Mouse (Mus musculus) Muller cell, postnatal 12 days (primary cell): ENCODE data around the gene Ppp2r5b.
A peak's percentile ranks its signal among the peaks of the same experiment; 100 is the strongest.

Source experiments
- DNase-seq: peaks from one replicate; pipeline ENCODE4 v3.0.0-alpha.2; 2015; ENCODE audit errors: inconsistent ontology term

Gene Ppp2r5b

DNA sequence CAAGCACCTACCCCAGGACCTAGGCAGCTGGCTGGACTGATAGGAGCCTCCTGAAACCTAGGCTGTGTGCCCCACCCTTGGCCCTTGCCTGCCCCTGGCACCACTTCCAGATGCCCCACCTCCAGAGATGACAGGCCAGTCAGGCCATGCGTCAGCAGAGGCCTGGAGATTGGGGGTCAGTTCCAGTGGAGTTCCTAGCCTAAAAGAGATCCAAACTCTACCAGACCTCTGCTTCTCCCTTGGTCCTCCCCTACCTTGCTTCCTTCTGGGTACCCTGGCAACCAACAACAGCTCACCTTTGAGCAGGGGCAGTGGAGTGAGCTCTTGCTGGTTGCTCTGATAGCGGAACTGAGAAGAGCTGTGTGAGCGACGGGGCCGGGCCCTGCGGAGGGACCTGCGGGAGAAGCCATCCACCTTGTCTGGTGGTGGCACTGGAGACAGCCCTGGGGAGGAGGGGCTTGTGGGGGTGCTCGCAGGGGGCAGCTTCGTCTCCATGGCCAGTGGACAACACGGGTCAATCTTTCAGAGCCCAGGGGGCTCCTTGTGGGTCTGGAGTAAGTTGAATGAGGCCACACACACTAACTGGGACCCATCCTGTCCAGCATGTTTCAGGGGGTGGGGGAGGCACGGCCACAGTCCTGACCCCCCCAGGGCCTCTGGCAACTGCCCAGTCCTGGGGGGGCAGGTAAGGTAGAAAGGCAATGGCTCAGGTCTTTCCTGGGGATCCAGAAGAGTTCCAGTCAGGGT, 1.2 kb downstream of the Ppp2r5b start:
- DNase-seq, result no peak

DNA sequence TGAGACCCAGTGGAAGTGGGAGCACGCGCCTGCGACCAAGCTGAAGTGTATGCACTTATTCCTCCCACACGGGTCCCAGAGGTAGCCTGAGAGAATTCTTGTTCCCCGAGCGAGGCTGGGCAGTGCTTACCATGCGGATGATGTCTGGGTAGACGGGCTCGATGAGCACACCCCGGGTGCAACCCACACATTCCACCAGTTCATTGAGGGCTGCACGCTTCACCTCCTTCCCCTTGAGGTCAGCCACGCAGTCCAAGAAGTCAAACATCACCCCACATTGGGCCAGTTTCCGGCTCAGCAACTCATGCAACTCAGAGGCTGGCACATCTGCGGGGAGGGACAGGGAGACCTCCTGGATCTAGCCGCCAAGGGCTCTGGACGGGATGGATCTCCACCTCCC, 2.0 kb downstream of the Ppp2r5b start:
- peak; percentile 43 for DNase-seq

DNA sequence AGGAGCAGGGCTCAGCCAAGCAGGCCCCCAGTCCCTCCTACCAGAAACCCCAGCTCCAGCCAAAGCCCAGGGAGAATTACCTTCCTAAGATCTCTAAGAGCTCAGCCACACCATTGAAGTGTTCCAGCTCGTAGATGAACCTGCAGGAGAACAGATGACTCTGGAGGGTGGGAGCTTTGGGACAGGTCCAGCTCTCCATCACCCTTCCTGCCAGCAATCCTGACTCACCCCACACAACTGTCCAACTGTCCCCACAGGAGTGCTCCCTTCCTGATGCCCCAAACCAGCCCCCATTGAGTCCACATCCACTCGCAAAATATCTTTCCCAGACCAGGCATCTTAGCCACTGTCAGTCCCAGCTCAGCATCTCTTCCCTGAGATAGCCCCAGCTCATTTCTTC, 4.6 kb downstream of the Ppp2r5b start:
- DNase-seq, result no peak

DNA sequence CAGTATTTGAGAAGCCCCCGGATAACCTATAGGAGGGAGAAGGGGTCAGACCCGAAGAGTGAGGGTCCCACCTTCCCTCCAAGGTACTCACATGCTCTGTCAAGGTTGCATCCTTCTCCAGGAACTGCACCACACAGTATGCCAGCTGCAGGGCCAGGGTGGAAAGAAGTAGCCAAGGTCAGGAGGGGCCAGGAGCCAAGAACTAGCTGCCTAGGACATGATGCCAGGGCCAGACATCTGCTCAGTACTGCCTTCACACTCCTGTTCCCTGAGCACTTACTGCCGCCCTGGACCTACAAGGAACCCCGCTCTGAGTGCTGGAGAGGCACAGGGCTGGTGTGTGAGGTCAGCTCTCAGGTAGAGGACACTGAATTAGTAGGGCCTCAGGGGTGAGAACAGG, 5.3 kb downstream of the Ppp2r5b start:
- DNase-seq, result no peak

DNA sequence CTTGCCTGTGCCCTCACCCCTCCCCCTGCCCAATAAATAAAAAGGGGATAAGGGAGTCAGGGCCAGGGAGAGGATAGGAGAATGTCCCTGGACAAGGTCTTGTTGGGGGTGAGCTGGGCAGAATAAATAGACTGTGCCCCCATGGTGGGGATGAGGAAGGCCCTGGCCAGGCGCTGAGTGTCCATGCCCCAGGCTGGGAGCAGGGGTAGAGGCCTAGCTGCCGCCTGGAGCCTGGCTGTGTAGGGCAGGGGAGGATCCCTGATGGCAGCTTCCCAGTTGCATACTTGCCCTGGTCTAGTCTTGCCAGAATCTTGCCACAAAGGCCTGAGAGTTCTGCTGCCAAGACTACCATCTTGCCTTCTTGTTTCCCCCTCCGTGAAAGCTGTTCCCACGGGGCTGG, 7.8 kb downstream of the Ppp2r5b start:
- DNase-seq, result no peak

DNA sequence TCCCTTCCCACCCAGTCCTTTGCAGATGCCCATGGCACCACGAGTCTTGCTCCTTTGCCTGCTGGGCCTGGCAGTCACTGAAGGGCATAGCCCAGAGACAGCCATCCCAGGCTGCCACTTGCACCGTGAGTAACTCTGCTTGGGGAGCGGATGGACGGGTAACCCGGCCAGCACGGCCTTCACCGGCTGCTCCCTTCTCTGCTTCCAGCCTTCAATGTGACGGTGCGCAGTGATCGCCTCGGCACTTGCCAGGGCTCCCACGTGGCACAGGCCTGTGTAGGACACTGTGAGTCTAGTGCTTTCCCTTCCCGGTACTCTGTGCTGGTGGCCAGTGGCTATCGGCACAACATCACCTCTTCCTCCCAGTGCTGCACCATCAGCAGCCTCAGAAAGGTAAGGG, 8.9 kb downstream of the Ppp2r5b start:
- DNase-seq, result no peak

DNA sequence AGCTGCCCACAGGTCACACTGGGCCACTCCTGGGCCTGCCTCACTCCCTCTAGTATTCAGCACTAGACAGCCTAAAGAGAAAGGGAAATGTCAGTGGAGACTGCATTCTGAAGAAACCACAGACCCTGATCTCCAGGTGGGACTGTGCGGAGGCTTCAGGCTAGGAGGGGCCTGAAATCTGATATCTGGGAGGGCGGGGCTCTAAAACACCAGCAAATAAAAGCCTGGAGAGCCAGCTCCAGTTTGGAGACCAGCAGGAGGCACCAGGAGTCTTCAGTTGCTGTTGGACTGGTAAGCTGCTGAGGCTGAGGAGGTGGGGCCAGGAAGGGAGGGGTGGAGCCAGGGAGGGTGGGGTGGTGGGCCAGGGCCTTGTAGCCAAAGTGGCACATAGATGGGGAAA, 9.5 kb downstream of the Ppp2r5b start, which contains the start of gene Gpha2:
TSS of gene Gpha2 (plus strand) at position 246 of the 400 bp plus-strand sequence.
- no peak for DNase-seq

DNA sequence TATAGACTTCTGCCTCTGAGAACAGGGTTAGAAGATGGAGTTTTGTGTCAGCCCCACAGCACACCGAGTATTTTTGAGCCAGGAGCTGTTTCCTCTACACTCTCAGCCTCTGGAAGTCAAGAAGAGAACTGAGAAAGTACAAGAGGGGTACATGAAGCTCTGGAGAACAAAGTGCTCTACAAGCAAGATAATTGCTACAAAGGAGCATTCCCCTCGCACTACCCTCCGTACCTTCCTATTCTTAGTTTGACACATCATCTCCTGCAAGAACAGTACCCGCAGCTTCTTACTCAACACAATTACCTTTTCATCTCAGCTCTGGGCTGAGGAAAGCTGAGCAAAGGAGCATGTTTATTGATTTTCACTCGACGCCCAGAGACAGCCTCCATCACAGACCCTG, 17.1 kb downstream of the Ppp2r5b start:
- no peak for DNase-seq

DNA sequence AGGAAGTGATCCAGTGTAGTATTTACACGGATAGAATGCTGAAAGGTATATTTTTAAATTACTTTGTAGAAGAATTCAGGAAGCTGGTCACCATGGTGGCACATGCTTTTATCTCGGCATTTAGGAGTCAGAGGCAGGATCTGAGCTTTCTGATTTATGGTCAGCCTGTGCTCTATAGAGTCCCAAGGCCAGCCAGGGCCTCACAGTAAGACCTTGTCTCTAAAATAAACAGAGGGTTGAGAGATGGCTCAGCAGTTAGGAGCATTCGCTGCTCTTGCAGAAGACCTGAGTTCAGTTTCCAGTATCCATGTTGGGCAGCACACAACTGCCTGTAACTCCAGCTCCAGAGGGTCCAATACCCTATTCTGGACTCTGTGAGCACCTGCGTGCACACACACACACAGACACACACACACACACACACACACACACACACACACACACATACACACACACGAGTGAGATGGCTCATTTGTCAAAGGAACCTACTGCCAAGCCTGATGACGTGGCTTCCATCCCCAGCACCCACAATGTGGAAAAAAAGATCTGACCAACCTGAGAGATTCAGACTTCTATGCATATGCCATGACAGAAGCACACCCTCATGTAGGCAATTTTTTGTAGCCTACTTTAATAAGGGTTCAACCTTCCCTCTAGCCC, 19.5 kb downstream of the Ppp2r5b start:
- DNase-seq, result no peak

DNA sequence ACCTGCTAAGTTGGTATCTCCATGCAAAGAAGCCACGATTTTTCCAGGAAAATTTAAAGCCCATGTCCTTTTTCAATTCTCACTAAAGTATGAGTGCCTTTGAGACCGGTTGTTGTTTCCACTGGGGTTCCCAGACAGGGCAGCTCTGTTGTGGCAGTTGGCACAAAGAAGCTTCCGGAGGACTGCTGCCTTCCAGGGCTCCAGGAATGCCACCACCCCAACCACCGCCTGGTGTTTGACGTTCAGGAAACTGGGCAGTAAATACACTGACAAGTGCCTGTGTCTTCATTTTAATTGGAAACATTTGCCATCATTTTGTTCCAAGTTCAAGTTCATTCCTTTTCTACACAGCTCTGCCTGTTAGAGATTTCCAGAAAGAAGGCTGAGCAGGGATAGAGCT, 29.0 kb downstream of the Ppp2r5b start:
- peak; percentile 77 for DNase-seq

DNA sequence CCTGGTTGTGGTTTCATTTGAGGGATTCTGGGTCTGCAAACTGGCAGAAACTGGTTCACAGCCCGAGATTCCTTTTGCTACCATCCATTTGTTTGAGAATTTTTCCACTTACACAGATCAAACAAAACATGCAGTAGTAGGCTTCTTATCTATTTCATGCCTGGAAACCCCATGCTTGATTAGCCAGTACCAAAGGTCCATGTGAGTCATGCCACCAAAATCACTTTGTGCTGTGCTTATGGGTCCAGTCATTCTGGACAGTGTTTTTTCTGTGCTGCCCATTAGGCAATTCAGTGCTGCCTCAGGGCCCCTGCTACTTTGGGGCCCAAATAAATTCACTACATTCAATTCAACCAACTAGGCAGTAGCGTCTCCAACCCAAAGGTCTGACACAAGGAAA, 31.4 kb downstream of the Ppp2r5b start:
- no peak for DNase-seq

DNA sequence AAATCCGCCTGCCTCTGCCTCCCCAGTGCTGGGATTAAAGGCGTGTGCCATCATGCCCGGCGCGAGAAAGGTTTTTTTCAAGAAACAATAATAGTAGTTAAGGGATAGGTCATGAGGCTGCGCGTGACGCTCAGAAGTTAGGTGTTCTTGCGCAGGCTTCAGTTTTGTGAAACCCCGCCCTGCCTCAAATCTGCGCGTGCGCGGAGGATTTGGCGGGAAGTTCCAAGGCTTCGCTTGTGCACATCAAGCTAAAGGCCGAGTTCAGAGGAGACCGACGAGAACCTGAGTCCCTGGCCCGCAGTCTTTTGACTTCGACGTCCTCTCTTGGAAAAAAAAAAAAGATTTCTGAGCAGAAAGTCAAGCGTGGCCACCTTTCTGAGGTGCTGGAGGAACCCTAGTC, 51.5 kb downstream of the Ppp2r5b start, which contains the start of gene Majin:
TSS of gene Majin (plus strand) at position 258 of the 400 bp plus-strand sequence.
- no peak for DNase-seq

DNA sequence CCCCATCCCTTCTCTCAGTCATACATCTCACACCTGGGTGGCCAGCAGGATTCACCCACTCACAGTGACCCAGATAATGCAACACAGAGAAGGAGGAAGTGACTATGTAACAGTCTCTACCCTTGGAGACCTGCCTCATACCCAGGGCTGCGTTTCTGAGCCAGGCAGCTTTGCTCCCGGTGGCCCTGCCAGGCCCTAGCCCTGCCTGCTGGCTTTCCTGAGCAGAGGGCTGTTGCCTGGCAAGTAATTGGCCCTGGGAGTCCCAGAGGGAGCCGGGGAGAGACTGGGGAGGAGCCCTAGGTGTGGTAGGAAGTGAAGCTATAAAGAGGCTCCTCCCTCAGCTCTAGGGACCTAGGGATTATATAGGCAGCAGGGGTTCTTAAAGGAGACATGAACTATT, 53.1 kb downstream of the Ppp2r5b start:
- no peak for DNase-seq

DNA sequence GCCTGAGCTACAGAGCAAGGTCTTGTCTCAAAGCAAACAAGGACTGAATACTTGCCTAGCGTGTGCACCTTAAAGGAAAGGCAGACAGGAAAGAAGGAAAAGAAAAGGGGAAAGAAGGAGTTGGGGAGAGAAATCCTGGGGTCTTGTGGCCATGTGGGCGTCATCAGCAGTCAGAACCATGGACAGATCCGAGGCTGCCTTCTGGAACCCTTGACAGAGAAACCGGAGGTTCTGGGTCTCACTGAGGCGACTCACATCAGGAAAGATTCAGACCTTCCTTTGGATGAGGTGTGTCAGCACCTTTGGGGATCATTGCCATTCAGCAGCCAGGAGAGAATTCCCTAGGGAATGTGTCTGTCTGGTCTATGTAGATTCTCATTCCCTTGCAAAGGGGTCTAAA, 54.0 kb downstream of the Ppp2r5b start:
- no peak for DNase-seq

DNA sequence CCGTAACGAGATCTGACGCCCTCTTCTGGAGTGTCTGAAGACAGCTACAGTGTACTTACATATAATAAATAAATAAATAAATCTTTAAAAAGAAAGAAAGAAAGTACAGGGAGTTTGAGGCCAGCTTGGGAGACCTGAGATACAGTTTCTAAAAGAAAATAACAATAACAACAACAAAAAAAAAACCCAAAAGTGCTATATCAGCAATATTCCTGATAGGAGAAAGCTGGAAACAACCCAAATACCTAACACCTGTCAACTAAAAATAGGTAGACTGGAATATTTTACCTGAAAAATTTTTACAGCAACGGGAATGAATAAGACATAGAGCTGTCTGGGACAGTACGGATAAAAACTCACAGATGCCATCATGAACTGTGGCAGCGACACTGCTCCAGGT, 56.9 kb downstream of the Ppp2r5b start:
- DNase-seq, result no peak
